Mouse (Mus musculus) Patski (cell line): ENCODE measurements around the gene Casc3. TPM values are rescaled to one million over a fixed set of nuclear protein-coding genes. Genes with fewer than 3 reads are reported as not detected.

ENCODE experiments used
- ATAC-seq: fragments of 100-300 bp; one replicate; pipeline ENCODE4 v1.8.0; 2021
- CTCF ChIA-PET: fragments of 350-600 bp; sonication (Branson Sonifier 250); formaldehyde crosslinking; loops from one replicate; lab custom pipeline; 2022; ENCODE audit warnings: inconsistent platforms; lab: Charles Lee
- POLR2A ChIA-PET: fragments of 350-600 bp; sonication (Branson Sonifier 250); formaldehyde crosslinking; loops from one replicate; lab custom pipeline; 2022; ENCODE audit warnings: antibody characterized with exemption, inconsistent platforms; lab: Charles Lee
- DNase-seq: peaks from one replicate; pipeline ENCODE4 v3.0.0-alpha.2; 2011; ENCODE audit warnings: low read depth, low spot score
- H3K27me3 ChIP-seq: fragments of 371-371 bp; one replicate; pipeline ENCODE4 v1.5.1; 2021
- CTCF ChIP-seq: fragments of 100-300 bp; IDR thresholded peaks from one replicate; pipeline ENCODE4 v1.5.1; 2021
- in situ Hi-C: fragments of 300-500 bp; cut with MboI; formaldehyde crosslinking; loops from 3 replicates; pipeline ENCODE4 v1.11.1; 2018; ENCODE audit warnings: low pct_unique_long_range_greater_than_20kb, mixed read lengths
- polyA plus RNA-seq: library from polyadenylated mRNA; unstranded; gene quantifications from one replicate; pipeline ENCODE4 v1.2.3, GENCODE M21; 2021

Gene Casc3
- polyA plus RNA-seq, 1 experiment from 2014 or later = 39.4 TPM

DNA sequence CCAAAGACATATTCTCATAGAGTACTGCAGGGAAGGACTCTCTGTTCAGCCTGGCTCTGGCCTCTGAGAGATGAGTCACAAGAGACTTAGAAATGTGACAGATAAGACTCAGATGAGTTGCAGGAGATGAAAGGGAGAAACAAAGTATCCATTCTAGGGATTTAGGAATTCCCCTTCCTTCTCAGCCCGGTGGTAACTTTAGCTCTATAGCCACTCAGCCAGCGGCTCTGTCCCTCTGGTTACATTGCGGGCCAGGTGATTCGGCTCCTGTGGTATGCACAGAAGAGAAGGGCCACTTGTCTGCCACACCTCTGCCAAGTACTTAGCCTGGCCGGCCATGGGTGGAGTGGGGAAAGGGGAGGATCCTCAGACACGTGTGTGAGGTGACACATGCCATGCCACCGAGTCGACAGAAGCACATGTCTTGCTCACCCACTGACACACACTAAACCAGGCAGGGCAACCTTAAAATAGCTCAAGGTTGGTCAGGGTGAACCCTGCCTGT lies 32.0 kb upstream of the Casc3 start:
- no peak for DNase-seq
- ChIA-PET CTCF (interaction anchor here (0.7 to 7.3 kb wide), 10 partner anchors 11 to 72 kb away, joined by 3 to 74 read pairs (median 4); no protein-coding TSS in a partner anchor), POLR2A (interaction anchor here (1.0 to 5.1 kb wide), 4 partner anchors 9 to 67 kb away, joined by 3 to 48 read pairs (median 14); no protein-coding TSS in a partner anchor)
- in situ Hi-C loops = no loop called here
- TF ChIP-seq CTCF = no peak
- no peaks in the 10 kb centered on the region for H3K27me3 ChIP-seq
- ATAC-seq = peak; percentile 10

DNA sequence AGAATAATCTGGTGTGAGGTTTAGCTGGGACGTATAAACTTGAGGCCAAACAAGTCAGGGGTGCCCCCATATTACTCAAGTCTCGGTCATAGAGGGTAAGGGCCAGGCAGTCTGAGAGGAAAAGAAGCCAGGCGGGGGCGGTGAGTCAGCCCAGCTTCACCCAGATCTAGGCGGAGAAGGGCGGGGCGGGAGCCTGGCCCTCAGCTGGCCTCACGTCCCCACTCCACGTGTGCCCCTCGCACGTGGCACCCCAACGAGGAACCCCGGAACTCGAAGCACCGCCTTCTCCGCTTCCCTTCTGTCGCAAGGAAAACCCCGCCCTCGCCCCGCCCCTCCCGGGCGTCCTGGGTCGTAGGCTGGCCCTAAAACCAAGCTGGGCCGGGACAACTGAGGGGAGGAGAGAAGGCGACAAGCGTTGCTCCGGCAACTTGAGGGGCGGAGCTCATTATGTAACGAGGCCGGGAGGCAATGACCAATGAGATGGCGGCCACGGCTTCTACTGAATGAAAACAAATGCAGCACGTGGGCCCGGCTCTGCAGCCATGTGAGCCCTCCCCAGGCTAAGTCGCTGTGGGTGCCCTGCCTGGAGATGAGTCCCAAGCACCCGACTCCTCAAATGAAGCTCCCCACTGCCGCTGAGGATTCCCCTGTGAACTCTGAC lies 30.9 kb upstream of the Casc3 start:
- in situ Hi-C loops = no loop called here
- ChIA-PET POLR2A (interaction anchor here (0.7 to 5.1 kb wide), 6 partner anchors 10 to 68 kb away, joined by 3 to 48 read pairs (median 6); no protein-coding TSS in a partner anchor), CTCF (interaction anchor here (0.8 to 7.3 kb wide), 7 partner anchors 14 to 73 kb away, joined by 3 to 74 read pairs (median 5); no protein-coding TSS in a partner anchor)

DNA sequence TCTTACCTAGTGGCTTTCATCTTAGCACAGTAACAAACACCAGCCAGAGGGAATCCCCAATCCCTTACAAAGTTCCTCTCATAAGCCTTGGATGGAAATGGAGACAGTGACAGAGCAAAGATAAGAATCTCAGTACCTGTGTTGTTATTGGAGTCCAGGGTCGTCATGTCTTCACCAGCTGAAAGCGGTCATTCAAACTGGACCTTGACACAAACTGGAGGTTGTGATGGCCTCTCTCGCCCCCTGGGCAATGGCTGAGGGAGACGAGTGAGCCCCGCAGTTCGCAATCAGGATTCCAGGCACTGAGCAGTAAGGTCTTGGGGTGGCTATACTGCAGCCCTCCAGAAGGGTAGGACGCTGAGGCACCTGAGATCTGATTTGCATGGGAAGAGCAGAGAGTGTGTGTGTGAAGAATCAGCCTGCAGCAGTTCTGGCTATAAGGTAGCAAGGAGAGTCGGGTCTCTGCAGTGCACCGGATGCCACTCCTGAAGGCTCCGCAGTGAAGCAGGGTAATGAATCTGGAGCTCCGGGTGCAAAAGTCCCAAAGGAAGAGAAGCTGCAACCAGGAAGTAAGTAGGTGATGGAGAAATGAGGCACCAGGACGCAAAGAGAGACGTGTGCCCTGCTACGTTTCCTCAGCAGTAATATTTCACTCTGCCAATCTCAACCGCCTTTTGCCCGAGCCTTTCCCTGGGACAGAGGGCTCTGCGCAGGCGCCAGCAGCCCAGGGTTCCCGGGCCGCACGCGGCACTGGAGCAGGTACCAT lies 29.9 kb upstream of the Casc3 start, which contains the start of gene Nr1d1:
Gene Nr1d1, minus strand, starts transcription at position 752 of the 766 bp plus-strand sequence.
- ChIA-PET POLR2A (interaction anchor here (0.8 to 5.1 kb wide), 6 partner anchors 12 to 67 kb away, joined by 3 to 48 read pairs (median 6); partner anchors contain the start of genes Msl1 and Thra), CTCF (interaction anchor here (7.3 kb wide), 1 partner anchor 13 kb away, joined by 74 read pairs; no protein-coding TSS in a partner anchor)
- in situ Hi-C loops = no loop called here
- TF ChIP-seq CTCF = no peak
- ATAC-seq = peak; percentile 2
- no peak for DNase-seq
- no peaks in the 10 kb centered on the region for H3K27me3 ChIP-seq

More for the DNA sequence above, 30.9 kb upstream of the Casc3 start:
- DNase-seq (peak; percentile 97), ATAC-seq (peak; percentile 58)
- no peaks in the 10 kb centered on the region for H3K27me3 ChIP-seq
- no peak for TF ChIP-seq CTCF

DNA sequence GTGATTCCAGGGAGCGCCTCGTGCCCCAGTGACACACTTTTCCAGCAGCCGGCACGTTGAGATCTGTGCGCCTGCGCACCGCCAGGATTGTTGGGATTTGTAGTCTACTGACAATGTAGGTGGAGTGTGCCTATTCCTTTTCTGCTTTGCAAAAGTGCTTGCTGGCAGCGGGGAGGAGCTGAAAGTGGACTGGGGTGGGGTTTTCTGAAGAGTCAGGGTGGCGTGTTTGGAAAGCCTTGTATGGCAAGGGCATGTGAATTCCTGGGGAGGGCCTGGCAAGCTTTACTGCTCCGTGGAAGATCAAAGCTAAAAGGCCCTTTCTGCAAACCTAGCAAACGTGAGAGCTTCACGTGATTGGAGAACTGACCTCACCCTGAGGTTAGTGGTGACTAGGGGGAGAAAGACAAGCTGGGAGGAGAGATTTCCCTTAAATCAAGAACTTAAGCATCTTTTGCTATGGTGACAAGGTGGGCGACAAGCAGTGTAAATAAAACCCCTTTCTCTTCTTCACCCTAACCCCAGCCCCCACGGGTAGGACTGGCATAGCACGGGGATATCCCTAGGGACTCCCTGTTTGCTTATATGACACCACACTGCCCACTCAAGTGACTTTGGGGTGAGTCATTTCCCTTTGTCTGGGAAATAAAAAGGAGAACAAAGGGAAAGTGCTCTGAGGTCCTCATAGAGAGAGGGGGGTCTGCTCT lies 29.2 kb upstream of the Casc3 start:
- ATAC-seq (peak; percentile 42), DNase-seq (no peak)
- in situ Hi-C loops = no loop called here
- TF ChIP-seq CTCF = no peak
- ChIA-PET POLR2A (interaction anchor here (0.8 to 5.1 kb wide), 5 partner anchors 11 to 67 kb away, joined by 3 to 48 read pairs (median 4); partner anchors contain the start of genes Msl1 and Thra), CTCF (interaction anchor here (0.7 to 7.3 kb wide), 3 partner anchors 12 to 66 kb away, joined by 3 to 74 read pairs (median 7); no protein-coding TSS in a partner anchor)
- H3K27me3 ChIP-seq = no peaks in the 10 kb centered on the region

DNA sequence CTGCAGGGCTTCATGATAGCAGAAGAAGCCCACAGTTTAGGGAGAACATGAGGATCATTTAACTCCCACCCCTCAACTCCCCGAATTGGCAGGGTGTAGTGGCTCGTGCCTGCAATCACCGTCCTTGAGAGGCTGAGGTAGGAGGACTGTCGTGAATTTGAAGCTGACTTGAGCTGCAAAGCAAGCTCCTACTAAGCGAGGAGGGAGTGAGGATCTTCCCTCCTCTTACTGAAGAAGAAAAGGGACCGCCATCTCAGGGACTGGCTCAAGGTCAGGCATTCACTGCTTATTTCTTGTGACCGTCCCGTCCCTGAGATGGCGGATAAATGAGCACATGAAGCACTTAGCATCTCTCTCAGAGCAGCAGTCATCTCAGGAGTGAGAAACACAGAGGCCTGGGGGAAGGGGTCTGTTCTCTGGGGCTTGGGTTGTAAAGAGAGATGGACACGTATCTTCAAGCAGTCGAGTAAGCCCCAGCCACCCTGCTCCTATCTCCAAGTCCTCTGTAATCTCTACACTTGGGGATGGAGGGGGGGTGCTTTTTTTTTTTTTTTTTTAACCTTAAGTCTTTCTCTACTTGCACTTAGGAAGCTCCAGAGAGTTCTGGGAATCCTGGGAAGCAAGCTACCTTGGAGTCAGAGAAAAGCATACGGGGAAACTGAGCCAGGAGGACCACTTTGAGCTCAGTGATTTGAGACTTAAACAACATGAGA lies 28.5 kb upstream of the Casc3 start:
- no peak for DNase-seq
- ATAC-seq = no peak
- POLR2A ChIA-PET = interaction anchor here (0.7 to 5.1 kb wide), 5 partner anchors 10 to 44 kb away, joined by 3 to 48 read pairs (median 5); partner anchors contain the start of genes Msl1 and Thra
- no peak for TF ChIP-seq CTCF
- H3K27me3 ChIP-seq = no peaks in the 10 kb centered on the region
- in situ Hi-C loops = no loop called here
- CTCF ChIA-PET = interaction anchor here (0.7 to 7.3 kb wide), 4 partner anchors 11 to 76 kb away, joined by 3 to 74 read pairs (median 6); no protein-coding TSS in a partner anchor

DNA sequence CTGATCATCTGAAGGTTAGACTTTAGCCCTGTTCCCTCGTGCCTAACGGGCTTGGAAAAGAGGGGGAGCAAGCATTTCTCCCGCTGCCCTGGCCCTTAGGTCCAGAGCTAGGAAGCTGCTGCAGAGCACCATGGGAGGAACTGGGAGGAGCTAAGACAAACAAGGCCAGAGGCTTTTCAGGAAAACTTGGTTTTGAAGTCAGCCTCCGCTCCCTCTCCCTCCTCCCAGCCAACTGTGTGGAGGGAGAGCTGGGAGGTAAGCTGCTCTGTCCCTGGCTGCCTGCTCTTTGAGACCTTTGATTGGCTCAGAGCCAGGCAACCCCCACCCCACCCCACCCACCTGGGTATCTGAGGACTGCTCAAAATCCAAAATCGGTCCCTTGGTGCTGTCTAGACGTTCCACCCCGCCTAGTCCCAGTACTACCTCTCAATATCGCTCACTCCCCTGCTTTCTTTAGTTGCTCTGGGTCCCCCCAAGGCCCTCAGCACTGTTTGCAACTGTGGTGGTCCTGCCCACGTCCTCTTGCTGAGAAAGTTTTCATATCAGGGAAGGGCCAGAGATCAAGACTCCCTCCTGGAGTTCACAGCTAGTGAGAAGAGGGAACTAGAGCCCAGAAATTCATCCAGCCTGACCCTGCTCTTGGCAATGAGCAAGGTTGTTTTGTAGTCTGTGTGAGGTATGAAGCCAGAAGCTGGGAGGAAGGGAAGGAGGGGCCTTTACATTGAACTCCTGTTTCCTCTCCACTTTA lies 27.7 kb upstream of the Casc3 start:
- in situ Hi-C loops = no loop called here
- no peak for TF ChIP-seq CTCF
- CTCF ChIA-PET = interaction anchor here (0.8 to 7.3 kb wide), 3 partner anchors 10 to 77 kb away, joined by 4 to 74 read pairs (median 7); no protein-coding TSS in a partner anchor
- H3K27me3 ChIP-seq = no peaks in the 10 kb centered on the region
- POLR2A ChIA-PET = interaction anchor here (0.7 kb wide), 1 partner anchor 10 kb away, joined by 6 read pairs; no protein-coding TSS in a partner anchor
- DNase-seq = no peak
- ATAC-seq = no peak

DNA sequence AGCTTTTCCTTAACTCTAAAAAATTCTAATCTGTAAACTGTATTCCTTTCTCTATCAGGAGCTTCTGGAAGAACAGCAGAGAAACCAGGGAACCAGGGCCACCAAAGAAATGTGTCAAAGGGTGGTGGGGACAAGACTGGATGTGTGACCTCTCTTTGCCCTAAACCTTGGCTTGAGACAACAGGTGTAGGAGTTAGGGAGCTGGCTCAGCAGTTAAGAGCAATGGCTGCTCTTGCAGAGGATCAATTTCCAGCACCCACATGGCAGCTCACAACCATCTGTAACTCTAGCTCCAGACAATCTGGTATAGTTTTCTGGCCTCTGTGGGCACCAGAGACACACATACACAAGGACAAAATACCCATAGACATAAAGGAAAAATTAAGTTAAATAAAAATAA lies 26.8 kb upstream of the Casc3 start:
- ChIA-PET CTCF (interaction anchor here (3.0 to 7.3 kb wide), 2 partner anchors 9 to 68 kb away, joined by 7 to 74 read pairs; no protein-coding TSS in a partner anchor), POLR2A (no interaction called here)
- in situ Hi-C loops = no loop called here
- no peak for DNase-seq
- no peaks in the 10 kb centered on the region for H3K27me3 ChIP-seq
- no peak for ATAC-seq
- no peak for TF ChIP-seq CTCF

DNA sequence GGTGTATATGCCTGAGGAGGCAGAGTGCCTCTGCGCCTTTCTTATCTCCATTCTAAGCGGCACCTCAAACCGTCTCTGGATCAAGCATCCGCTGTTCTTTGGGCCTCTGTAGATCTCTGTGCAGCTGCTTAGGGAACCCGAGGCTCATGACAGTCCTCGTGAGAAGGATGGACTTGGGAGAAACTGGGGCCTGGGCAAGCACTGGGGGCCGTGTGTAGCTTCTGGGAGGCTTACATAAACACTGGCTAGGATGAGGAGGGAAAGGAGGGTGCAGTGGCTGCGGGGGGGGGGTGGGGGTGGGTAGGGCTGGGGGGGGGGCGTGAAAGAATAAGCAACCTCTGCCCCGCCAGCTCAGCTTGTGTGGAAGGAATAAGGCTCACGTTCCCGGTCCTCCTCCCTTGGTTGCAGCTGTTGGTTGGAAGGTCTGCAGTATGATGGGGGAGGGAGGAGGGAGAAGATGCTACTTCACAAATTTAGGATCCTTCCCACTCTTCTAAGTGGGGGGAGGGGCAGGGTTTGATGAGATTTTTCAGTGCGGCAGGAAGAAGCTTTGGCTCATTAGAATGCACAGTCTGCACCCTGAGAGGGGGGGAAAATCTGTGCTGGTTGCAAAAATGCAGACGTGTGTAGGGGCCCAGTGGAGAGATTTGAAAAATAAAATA lies 22.7 kb upstream of the Casc3 start:
- ChIA-PET POLR2A (interaction anchor here (0.5 kb wide), 1 partner anchor 45 kb away, joined by 3 read pairs; no protein-coding TSS in a partner anchor), CTCF (no interaction called here)
- no peaks in the 10 kb centered on the region for H3K27me3 ChIP-seq
- in situ Hi-C loops = no loop called here
- DNase-seq (no peak), ATAC-seq (no peak)
- no peak for TF ChIP-seq CTCF
